Mouse (Mus musculus) neural tube, embryonic 15.5 days (tissue): ENCODE data around the gene Vpreb1. TPM values are rescaled to one million over a fixed set of nuclear protein-coding genes. Genes with fewer than 3 reads are reported as not detected.

Experiments
- ATAC-seq: fragments of 200-750 bp; cut with Nextera tagmentation; 2 replicates; pipeline ENCODE4 v1.8.0; 2017; ENCODE audit warnings: mild to moderate bottlenecking, moderate TSS enrichment, moderate library complexity; ENCODE audit not compliant: low FRiP score
- H3K27ac ChIP-seq: fragments of 300-500 bp; sonication (generic); replicated peaks from 2 replicates; pipeline ENCODE4 v1.5.1; 2015; ENCODE audit warnings: mild to moderate bottlenecking, inconsistent platforms
- H3K27me3 ChIP-seq: fragments of 300-500 bp; sonication (generic); replicated peaks from 2 replicates; pipeline ENCODE4 v1.6.1; 2015; ENCODE audit warnings: inconsistent platforms
- H3K36me3 ChIP-seq: fragments of 300-500 bp; sonication (generic); 2 replicates; pipeline ENCODE4 v1.6.1; 2015; ENCODE audit warnings: inconsistent platforms
- H3K4me1 ChIP-seq: fragments of 300-500 bp; sonication (generic); 2 replicates; pipeline ENCODE4 v1.6.1; 2015; ENCODE audit warnings: inconsistent platforms
- H3K4me2 ChIP-seq: fragments of 300-500 bp; sonication (generic); 2 replicates; pipeline ENCODE4 v1.6.1; 2015; ENCODE audit warnings: inconsistent platforms, mild to moderate bottlenecking, moderate library complexity
- H3K4me3 ChIP-seq: fragments of 300-500 bp; sonication (generic); replicated peaks from 2 replicates; pipeline ENCODE4 v1.5.1; 2015; ENCODE audit warnings: mild to moderate bottlenecking, inconsistent platforms
- H3K9ac ChIP-seq: fragments of 300-500 bp; sonication (generic); replicated peaks from 2 replicates; pipeline ENCODE4 v1.6.1; 2015; ENCODE audit warnings: mild to moderate bottlenecking, inconsistent platforms
- H3K9me3 ChIP-seq: fragments of 300-500 bp; sonication (generic); replicated peaks from 2 replicates; pipeline ENCODE4 v1.6.1; 2016; ENCODE audit warnings: inconsistent platforms
- WGBS: fragments of 180-500 bp; shearing (Covaris S2); methylation state at CpG from one replicate; pipeline ENCODE4 v1.1.7; 2015; ENCODE audit warnings: mixed read lengths; 5-methylcytosine and 5-hydroxymethylcytosine counted together
- polyA plus RNA-seq: library from polyadenylated mRNA; unstranded; fragments of >200 nt; fragmentation: Nextera tagmentation; extraction: Ambion mirVana; gene quantifications from 2 replicates; pipeline ENCODE4 v1.2.1, GENCODE M21; 2015

Vpreb1 gene
- polyA plus RNA-seq, 1 experiment from 2014 or later, result 1.5 TPM

GRCm38 (mm10) chr16:16852411-16852810 is 18.2 kb downstream of the Vpreb1 start:
- Histone ChIP-seq H3K4me2 (no peak overlapping the region), H3K9ac (no peak overlapping the region), H3K27me3 (no peaks in the 10 kb centered on the region), H3K4me1 (no peaks in the 10 kb centered on the region), H3K4me3 (no peak overlapping the region), H3K9me3 (0 out of 2 replicates have a peak, but pooled peaks cover 2% of the 10 kb centered on the region), H3K27ac (no peak overlapping the region), H3K36me3 (no peaks in the 10 kb centered on the region)
- ATAC-seq, result no peak
- 86% methylated on average over 3 of the region's 3 CpGs for WGBS

- Histone ChIP-seq H3K27ac (no peak overlapping the region), H3K9me3 (0 out of 2 replicates have a peak, but pooled peaks cover 2% of the 10 kb centered on the region), H3K9ac (no peak overlapping the region), H3K36me3 (no peaks in the 10 kb centered on the region), H3K4me3 (no peak overlapping the region), H3K4me1 (no peaks in the 10 kb centered on the region), H3K27me3 (no peaks in the 10 kb centered on the region), H3K4me2 (no peak overlapping the region)
- no peak for ATAC-seq
These were observed 21.4 kb downstream of the Vpreb1 start for GRCm38 (mm10) chr16:16849196-16849595.

GRCm38 (mm10) chr16:16829671-16830070 is 41.0 kb downstream of the Vpreb1 start:
- Histone ChIP-seq H3K36me3 (no peaks in the 10 kb centered on the region), H3K4me2 (peak overlapping the region; percentile 88), H3K4me1 (0 out of 2 replicates have a peak, but pooled peaks cover 7% of the 10 kb centered on the region), H3K27ac (no peak overlapping the region), H3K9me3 (no peaks in the 10 kb centered on the region), H3K4me3 (peak overlapping the region; percentile 74), H3K9ac (no peak overlapping the region), H3K27me3 (no peaks in the 10 kb centered on the region)
- WGBS, result 88% methylated on average over 3 of the region's 3 CpGs
- ATAC-seq, result no peak

DNA sequence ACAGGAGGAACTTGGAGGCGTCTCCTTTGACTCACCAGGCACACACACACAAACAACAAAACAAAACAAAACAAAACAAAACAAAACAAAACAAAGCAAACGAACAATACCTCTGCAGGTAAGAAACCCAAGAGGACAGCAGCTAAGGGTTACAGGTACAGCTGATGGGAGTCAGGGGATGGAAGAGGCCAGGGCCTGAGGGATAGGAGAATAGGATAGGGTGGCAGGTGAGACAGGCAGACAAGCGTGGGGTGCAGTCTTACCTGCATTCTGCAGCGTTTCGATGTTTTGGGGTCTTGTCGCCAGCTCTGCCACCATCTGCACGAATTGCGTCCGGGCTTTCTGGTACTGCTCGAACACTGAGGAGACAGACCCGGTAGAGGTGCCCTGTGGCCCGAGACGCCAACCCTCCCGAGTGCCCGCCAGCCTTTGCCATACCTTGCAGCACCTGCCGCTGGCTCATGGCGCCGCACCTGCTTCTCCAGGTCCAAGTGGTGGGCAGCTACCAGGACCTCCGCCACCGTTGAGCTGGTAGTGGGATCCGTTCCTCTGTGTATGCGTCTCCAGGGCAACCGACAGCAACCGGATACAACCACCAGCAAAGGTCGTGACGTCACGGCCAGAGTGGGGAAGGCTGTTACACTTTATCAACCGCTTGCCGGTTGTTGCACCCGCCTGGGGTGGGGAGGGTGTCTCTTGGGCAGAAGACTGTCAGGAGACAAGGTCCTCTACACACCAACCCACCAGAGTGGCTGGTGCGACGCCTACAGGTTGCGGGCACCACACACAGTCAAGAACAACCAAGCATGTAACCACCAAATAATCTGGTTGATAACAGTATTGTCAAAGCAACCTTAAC is 41.7 kb downstream of the Vpreb1 start, which contains the start of gene Spag6l:
Spag6l (minus strand) TSS at position 700 of the 859 bp plus-strand sequence.
- 9% methylated on average over 33 of the region's 33 CpGs for whole genome bisulfite sequencing
- Histone ChIP-seq H3K9ac (peak within 1 kb of the TSS; percentile 62), H3K4me2 (peak within 1 kb of the TSS; percentile 88), H3K9me3 (no peaks in the 10 kb centered on the region), H3K27me3 (no peaks in the 10 kb centered on the region), H3K36me3 (no peaks in the 10 kb centered on the region), H3K27ac (peak within 1 kb of the TSS; percentile 63; the same call in 1 of the 2 replicates), H3K4me3 (peak within 1 kb of the TSS; percentile 74), H3K4me1 (0 out of 2 replicates have a peak, but pooled peaks cover 7% of the 10 kb centered on the region)
- peak; percentile 96 for ATAC-seq

DNA sequence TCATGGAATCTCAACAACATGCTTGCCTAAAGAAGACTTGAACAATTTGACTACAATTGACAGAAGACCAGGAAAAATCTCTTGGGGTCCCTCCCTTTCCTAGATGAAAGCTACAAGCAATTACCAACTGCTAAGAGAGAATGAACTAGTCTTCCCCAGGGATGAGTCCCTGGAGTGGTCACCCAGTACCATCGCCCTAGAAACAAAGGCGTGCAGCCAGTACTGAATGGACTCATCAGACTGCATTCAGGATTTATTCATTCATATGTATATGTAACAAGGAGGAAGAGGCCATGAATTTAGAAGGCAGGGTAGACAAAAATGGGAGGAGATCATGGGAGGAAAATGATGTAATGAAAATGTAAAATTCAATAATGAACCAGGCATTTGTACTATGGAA is 44.4 kb downstream of the Vpreb1 start:
- Histone ChIP-seq H3K9me3 (no peaks in the 10 kb centered on the region), H3K4me1 (0 out of 2 replicates have a peak, but pooled peaks cover 7% of the 10 kb centered on the region), H3K9ac (no peak overlapping the region), H3K4me2 (no peak overlapping the region), H3K4me3 (no peak overlapping the region), H3K27me3 (no peaks in the 10 kb centered on the region), H3K36me3 (no peaks in the 10 kb centered on the region), H3K27ac (no peak overlapping the region)
- WGBS, result 88% methylated on average over 2 of the region's 2 CpGs
- ATAC-seq, result no peak

DNA sequence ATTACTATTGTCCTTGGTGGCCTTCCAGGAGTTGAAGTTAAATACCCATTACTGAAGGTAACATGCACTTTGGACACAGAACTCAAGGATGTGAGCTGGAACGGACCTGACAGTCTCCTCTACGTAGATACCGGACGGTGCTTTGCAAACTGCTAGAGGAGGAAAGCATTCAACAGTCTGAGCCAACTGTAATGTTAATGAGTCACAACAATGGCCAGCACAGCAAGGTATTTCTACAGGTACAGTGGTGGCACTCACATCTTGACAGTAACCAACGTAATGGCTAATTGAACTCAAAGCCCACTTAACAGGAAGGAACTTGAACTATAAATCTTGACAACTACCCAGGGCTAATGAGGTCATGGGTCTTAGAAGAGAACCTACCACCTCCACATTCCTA is 45.2 kb downstream of the Vpreb1 start:
- 45% methylated on average over 5 of the region's 5 CpGs for WGBS
- 0 out of 2 replicates have a peak, but pooled peaks cover 7% of the 10 kb centered on the region for H3K4me1 ChIP-seq
- H3K27ac ChIP-seq, result no peak overlapping the region
- no peak overlapping the region for H3K4me3 ChIP-seq
- no peak for ATAC-seq
- no peaks in the 10 kb centered on the region for H3K9me3 ChIP-seq
- no peaks in the 10 kb centered on the region for H3K36me3 ChIP-seq
- no peaks in the 10 kb centered on the region for H3K27me3 ChIP-seq
- H3K4me2 ChIP-seq, result no peak overlapping the region
- H3K9ac ChIP-seq, result no peak overlapping the region

Other genes starting within 250 kb of the Vpreb1 start
- not detected in 2 replicates for gene Olfr19, start 194.4 kb downstream of the Vpreb1 start, polyA plus RNA-seq
- 13.9 and 16.3 TPM in 2 replicates for gene Spag6l, start 41.4 kb downstream of the Vpreb1 start, polyA plus RNA-seq
- gene Igll1, start 6.9 kb downstream of the Vpreb1 start, polyA plus RNA-seq, result 0.57 TPM in 1 of 2 replicates, not detected in the other
- 69.8 and 70.6 TPM in 2 replicates for gene Top3b, start 107 bp downstream of the Vpreb1 start, polyA plus RNA-seq
- 25.6 and 27.8 TPM in 2 replicates for gene Ppm1f, start 25.6 kb upstream of the Vpreb1 start, polyA plus RNA-seq
- gene Mapk1, start 112.5 kb upstream of the Vpreb1 start, polyA plus RNA-seq, result 184 and 188 TPM in 2 replicates
- gene Ypel1, start 198.9 kb upstream of the Vpreb1 start, polyA plus RNA-seq, result 77.5 and 94.9 TPM in 2 replicates
- gene Ppil2, start 240.4 kb upstream of the Vpreb1 start, polyA plus RNA-seq, result 134 and 143 TPM in 2 replicates